Mouse (Mus musculus) hindbrain, embryonic 15.5 days (tissue): ENCODE results near the gene Eefsec. TPM values are rescaled to one million over a fixed set of nuclear protein-coding genes. Genes with fewer than 3 reads are reported as not detected.
A peak's percentile ranks its signal among the peaks of the same experiment; 100 is the strongest.

Source experiments
- ATAC-seq: fragments of 200-750 bp; cut with Nextera tagmentation; 2 replicates; pipeline ENCODE4 v1.8.0; 2017; ENCODE audit warnings: low read depth, moderate number of reproducible peaks, moderate TSS enrichment; ENCODE audit not compliant: low FRiP score
- H3K27ac ChIP-seq: fragments of 300-500 bp; sonication (generic); replicated peaks from 2 replicates; pipeline ENCODE4 v1.5.1; 2015; ENCODE audit warnings: mild to moderate bottlenecking, inconsistent platforms
- H3K27me3 ChIP-seq: fragments of 300-500 bp; sonication (generic); 2 replicates; pipeline ENCODE4 v1.6.1; 2015; ENCODE audit warnings: control low read depth, inconsistent platforms
- H3K36me3 ChIP-seq: fragments of 300-500 bp; sonication (generic); 2 replicates; pipeline ENCODE4 v1.6.1; 2015; ENCODE audit warnings: control low read depth, inconsistent platforms
- H3K4me1 ChIP-seq: fragments of 300-500 bp; sonication (generic); replicated peaks from 2 replicates; pipeline ENCODE4 v1.6.1; 2015; ENCODE audit warnings: control low read depth, inconsistent platforms
- H3K4me2 ChIP-seq: fragments of 300-500 bp; sonication (generic); 2 replicates; pipeline ENCODE4 v1.6.1; 2015; ENCODE audit warnings: moderate library complexity, mild to moderate bottlenecking, inconsistent platforms
- H3K4me3 ChIP-seq: fragments of 300-500 bp; sonication (generic); 2 replicates; pipeline ENCODE4 v1.5.1; 2015; ENCODE audit warnings: mild to moderate bottlenecking, inconsistent platforms
- H3K9ac ChIP-seq: fragments of 300-500 bp; sonication (generic); 2 replicates; pipeline ENCODE4 v1.6.1; 2015; ENCODE audit warnings: inconsistent platforms
- H3K9me3 ChIP-seq: fragments of 300-500 bp; sonication (generic); 2 replicates; pipeline ENCODE4 v1.6.1; 2016; ENCODE audit warnings: control low read depth, inconsistent platforms
- WGBS: fragments of 180-500 bp; shearing (Covaris S2); methylation state at CpG from one replicate; pipeline ENCODE4 v1.1.7; 2015; 5-methylcytosine and 5-hydroxymethylcytosine counted together
- polyA plus RNA-seq: library from polyadenylated mRNA; unstranded; fragments of >200 nt; fragmentation: Nextera tagmentation; extraction: Ambion mirVana; gene quantifications from 2 replicates; pipeline ENCODE4 v1.2.1, GENCODE M21; 2015

Eefsec gene
- polyA plus RNA-seq, 1 experiment from 2014 or later, result 26.6 TPM

DNA sequence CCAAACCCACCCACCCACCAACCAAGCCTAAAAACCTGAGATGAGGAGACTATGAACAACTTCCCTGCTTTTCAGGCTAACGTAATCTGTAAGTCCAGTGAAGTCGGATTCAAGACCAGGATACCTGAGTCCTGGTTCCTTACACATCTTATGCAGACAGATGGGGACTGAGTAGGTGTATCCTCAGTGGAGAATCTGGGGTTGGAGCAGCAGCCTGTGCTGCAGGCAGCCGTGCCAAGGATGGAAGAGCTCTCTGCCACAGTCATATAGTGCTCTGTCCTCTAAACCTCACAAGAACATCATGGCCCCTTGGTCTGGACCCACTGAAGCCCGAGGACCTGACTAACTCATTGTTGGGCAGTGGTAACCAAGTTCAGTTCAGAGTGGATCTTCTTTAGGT, 169.1 kb downstream of the Eefsec start:
- Histone ChIP-seq H3K9ac (no peak overlapping the region), H3K27me3 (no peaks in the 10 kb centered on the region), H3K4me2 (no peak overlapping the region), H3K9me3 (no peaks in the 10 kb centered on the region), H3K27ac (no peak overlapping the region), H3K4me1 (no peaks in the 10 kb centered on the region), H3K4me3 (no peak overlapping the region), H3K36me3 (no peaks in the 10 kb centered on the region)
- 94% methylated on average over 4 of the region's 4 CpGs for whole genome bisulfite sequencing
- no peak for ATAC-seq

DNA sequence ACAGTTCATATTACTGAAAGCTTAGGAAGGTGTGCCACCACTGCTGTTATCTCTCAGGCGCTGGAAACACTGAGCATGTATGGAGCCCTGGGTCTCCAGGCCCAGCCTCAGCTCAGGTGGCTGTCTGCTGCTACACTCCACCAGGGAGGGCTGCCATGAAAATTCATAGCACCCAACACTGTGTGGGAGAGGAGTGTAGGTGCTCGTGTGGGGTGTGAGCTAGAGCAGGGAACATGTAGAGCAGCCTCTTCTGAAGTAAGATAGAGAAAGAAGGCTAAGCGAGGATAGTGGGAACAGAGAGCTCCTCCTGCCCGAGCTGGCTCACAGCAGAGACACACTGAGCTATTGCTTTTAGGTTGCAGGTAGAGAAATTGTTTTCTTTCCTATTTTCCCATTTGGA, 170.1 kb downstream of the Eefsec start:
- Histone ChIP-seq H3K4me2 (no peak overlapping the region), H3K27ac (no peak overlapping the region), H3K27me3 (no peaks in the 10 kb centered on the region), H3K4me1 (no peaks in the 10 kb centered on the region), H3K4me3 (no peak overlapping the region), H3K36me3 (no peaks in the 10 kb centered on the region), H3K9me3 (no peaks in the 10 kb centered on the region), H3K9ac (no peak overlapping the region)
- ATAC-seq, result no peak
- 87% methylated on average over 4 of the region's 4 CpGs for WGBS

DNA sequence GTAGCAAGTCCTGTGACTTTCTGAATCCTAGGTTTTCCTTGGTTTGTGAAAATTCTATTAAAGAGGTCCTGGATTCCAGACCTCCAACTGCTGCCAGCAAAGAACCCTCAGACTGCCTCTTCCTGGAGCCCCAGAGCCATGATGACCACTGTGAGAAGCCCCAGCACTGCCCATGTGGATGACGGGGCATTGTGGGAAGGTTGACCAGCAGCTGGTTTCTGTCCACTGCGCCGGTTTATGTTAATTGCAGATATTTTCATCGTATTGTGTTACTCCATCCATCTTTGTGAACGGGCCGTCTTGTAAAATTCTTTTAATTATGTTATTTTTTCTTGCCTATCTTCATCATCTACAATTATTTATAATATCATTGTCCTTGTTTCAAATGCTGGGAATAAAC, 171.7 kb downstream of the Eefsec start:
- no peaks in the 10 kb centered on the region for H3K4me1 ChIP-seq
- H3K9me3 ChIP-seq, result no peaks in the 10 kb centered on the region
- H3K4me2 ChIP-seq, result no peak overlapping the region
- no peak overlapping the region for H3K4me3 ChIP-seq
- H3K27ac ChIP-seq, result no peak overlapping the region
- H3K27me3 ChIP-seq, result no peaks in the 10 kb centered on the region
- H3K36me3 ChIP-seq, result no peaks in the 10 kb centered on the region
- ATAC-seq, result no peak
- 95% methylated on average over 6 of the region's 6 CpGs for WGBS
- H3K9ac ChIP-seq, result no peak overlapping the region

DNA sequence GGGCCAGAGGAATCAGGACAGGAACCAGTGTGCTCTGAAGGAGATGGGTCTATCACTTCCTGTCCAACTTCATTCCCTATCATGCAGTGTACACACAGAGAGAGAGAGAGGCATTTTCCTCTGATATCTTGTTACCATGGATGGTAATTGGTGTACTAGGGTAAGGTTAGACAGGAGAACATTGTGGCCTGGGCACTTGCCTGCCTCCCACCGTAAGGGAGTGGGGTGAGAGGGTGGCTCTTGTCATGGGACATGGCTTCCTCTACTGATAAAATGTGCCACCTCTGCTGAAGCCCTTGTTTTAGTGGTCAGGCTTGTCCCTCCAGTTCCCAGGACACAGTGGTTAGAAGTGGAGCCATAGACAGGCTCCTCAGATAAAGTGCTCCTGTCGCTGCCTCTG, 178.4 kb downstream of the Eefsec start:
- 100% methylated on average over 2 of the region's 2 CpGs for WGBS
- no peak for ATAC-seq
- 0 out of 2 replicates have a peak, but pooled peaks cover under 1% of the 10 kb centered on the region for H3K4me1 ChIP-seq

DNA sequence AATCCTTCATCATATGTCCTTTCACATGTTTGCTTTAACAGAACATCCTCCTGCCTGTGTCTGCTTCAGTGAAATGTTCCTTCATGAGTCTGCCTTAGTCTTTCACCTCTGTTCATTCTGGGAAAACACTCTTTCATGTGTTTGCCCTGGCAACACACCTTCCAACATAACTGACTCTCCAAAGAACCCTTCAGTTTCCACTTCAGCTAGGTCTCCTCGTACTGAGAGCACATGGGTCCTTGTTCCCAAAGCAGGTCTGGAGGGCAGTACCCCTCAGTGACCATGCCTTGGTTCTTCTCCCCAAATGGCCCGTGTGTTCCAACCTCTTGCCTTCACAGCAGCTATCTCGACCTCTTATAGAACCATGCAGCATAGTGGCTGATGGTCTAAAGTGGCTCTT, 179.3 kb downstream of the Eefsec start:
- no peak overlapping the region for H3K4me2 ChIP-seq
- H3K9me3 ChIP-seq, result no peaks in the 10 kb centered on the region
- H3K4me3 ChIP-seq, result no peak overlapping the region
- peaks cover 8% of the 10 kb centered on the region; the same call in 1 of the 2 replicates for H3K4me1 ChIP-seq
- 90% methylated on average over 3 of the region's 3 CpGs for WGBS
- H3K36me3 ChIP-seq, result no peaks in the 10 kb centered on the region
- no peaks in the 10 kb centered on the region for H3K27me3 ChIP-seq
- no peak overlapping the region for H3K27ac ChIP-seq
- no peak for ATAC-seq
- no peak overlapping the region for H3K9ac ChIP-seq

More for the DNA sequence above, 178.4 kb downstream of the Eefsec start:
- H3K36me3 ChIP-seq, result no peaks in the 10 kb centered on the region
- no peak overlapping the region for H3K4me2 ChIP-seq
- no peak overlapping the region for H3K4me3 ChIP-seq
- no peaks in the 10 kb centered on the region for H3K9me3 ChIP-seq
- no peak overlapping the region for H3K9ac ChIP-seq
- H3K27me3 ChIP-seq, result no peaks in the 10 kb centered on the region
- H3K27ac ChIP-seq, result no peak overlapping the region

DNA sequence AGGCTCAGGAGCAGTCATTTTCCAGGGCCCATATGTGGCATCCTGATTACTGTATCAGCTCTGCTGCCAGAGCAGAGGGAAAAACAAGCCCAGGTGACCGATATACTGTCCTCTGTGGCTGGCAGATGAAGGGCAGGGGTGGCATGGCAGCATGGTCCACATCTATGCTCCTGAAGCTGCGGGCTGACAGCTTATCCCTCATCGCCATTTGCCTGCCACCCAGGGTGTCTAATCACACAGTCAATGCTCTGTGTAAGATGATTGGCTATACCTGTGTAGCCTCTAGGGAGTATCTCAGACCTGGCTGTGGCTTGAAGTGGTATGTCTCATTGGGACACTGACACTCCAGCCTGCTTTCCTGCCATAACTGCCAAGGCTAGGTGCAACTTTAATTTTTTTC, 180.3 kb downstream of the Eefsec start:
- 74% methylated on average over 3 of the region's 3 CpGs for WGBS
- Histone ChIP-seq H3K27ac (no peak overlapping the region), H3K4me3 (no peak overlapping the region), H3K4me2 (no peak overlapping the region), H3K9me3 (no peaks in the 10 kb centered on the region), H3K4me1 (peaks cover 8% of the 10 kb centered on the region; the same call in 1 of the 2 replicates), H3K36me3 (no peaks in the 10 kb centered on the region), H3K9ac (no peak overlapping the region), H3K27me3 (no peaks in the 10 kb centered on the region)
- no peak for ATAC-seq

DNA sequence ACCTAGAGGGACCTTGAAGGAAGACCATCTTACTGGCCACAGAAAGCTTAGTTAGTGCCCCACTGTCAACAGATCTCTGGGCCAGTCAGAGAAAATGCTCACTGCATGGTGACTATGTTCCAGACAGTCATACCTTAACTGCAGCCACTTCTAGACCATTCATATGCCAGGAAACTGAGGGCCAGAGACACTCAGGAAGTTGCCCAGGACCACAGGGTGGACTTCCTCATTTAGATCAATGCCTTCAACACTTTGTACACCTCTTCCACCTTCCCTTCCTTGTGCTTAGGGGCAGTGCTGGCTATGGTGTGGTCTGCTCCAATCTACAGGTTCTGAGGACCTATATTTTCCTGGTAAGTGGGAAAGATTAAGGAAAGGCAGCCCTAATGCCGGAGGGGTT, 181.0 kb downstream of the Eefsec start:
- H3K4me2 ChIP-seq, result no peak overlapping the region
- no peaks in the 10 kb centered on the region for H3K9me3 ChIP-seq
- ATAC-seq, result no peak

DNA sequence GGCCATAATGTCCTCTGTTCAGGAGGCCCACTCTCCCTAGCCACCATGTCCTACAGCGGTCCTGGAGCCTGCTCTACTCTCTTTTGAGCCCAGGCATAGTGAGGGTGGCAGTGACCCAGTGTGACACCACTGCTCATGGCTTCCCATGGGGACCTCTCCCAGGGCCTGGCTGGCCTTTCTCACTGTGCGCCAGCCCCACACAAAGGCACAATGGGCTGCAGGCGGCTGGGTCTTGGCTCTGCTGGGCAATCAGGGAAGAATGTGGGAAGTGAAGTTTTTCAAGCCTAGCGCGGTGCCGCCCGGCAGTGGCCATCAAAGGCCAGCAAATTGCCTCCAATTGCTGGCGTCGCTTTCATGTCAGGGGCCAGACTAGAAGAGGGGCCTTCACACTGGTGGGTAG, 184.2 kb downstream of the Eefsec start:
- Histone ChIP-seq H3K4me1 (peaks cover 8% of the 10 kb centered on the region; the same call in 1 of the 2 replicates), H3K9me3 (no peaks in the 10 kb centered on the region), H3K4me2 (no peak overlapping the region), H3K9ac (no peak overlapping the region), H3K27ac (no peak overlapping the region), H3K36me3 (no peaks in the 10 kb centered on the region), H3K4me3 (no peak overlapping the region), H3K27me3 (no peaks in the 10 kb centered on the region)
- 22% methylated on average over 9 of the region's 9 CpGs for WGBS
- ATAC-seq, result peak; percentile 71

More for the DNA sequence above, 181.0 kb downstream of the Eefsec start:
- H3K4me3 ChIP-seq, result no peak overlapping the region
- H3K36me3 ChIP-seq, result no peaks in the 10 kb centered on the region
- peaks cover 8% of the 10 kb centered on the region; the same call in 1 of the 2 replicates for H3K4me1 ChIP-seq
- no peaks in the 10 kb centered on the region for H3K27me3 ChIP-seq
- H3K27ac ChIP-seq, result no peak overlapping the region
- WGBS, result 94% methylated on average over 1 of the region's 1 CpGs
- no peak overlapping the region for H3K9ac ChIP-seq

DNA sequence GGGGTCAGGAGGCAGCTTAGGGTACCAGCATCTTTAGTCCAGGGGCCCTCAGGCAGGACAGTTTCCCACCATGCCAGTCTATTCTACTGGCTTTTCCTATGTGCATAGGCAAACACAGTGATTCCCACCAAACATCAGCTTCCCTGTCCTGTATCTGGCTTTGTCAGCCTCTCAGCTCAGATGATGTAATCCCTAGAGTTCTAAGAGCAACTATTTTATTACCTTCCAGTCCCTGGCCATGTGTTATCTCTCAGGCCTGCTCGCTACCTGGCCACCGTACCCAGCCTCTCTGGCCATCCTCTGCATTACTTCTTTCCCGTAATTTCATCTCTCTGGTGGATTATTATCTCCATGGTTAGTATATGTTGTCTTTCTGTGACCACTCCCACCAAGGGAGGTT, 185.7 kb downstream of the Eefsec start:
- 94% methylated on average over 3 of the region's 3 CpGs for WGBS
- H3K36me3 ChIP-seq, result no peaks in the 10 kb centered on the region
- no peak overlapping the region for H3K9ac ChIP-seq

DNA sequence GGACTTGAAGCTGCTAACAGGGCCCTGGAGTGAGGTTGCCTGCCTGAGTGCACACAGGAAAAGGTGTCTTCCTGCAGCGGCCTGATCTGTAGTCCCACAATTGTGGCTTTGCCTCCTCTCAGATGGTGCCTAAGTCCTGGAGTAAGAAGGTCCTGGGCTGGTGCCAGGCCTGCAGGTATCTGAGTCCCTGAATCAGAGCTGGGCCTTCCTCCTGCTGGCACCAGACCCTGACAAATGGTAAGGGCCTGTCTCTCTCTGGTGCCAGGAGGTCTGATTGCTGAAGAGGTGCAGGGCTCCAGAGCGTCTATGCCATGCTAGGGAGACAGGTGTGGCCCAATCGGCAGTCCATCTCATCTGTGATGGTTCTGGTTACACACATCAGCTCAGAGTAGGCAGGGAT, 186.7 kb downstream of the Eefsec start:
- H3K9ac ChIP-seq, result no peak overlapping the region
- H3K4me2 ChIP-seq, result no peak overlapping the region
- H3K9me3 ChIP-seq, result no peaks in the 10 kb centered on the region
- no peaks in the 10 kb centered on the region for H3K36me3 ChIP-seq
- ATAC-seq, result no peak
- no peaks in the 10 kb centered on the region for H3K27me3 ChIP-seq
- no peak overlapping the region for H3K4me3 ChIP-seq
- no peak overlapping the region for H3K27ac ChIP-seq
- peaks cover 8% of the 10 kb centered on the region; the same call in 1 of the 2 replicates for H3K4me1 ChIP-seq
- WGBS, result 95% methylated on average over 3 of the region's 3 CpGs

More for the DNA sequence above, 185.7 kb downstream of the Eefsec start:
- H3K27me3 ChIP-seq, result no peaks in the 10 kb centered on the region
- H3K27ac ChIP-seq, result no peak overlapping the region
- ATAC-seq, result no peak
- H3K4me2 ChIP-seq, result no peak overlapping the region
- H3K4me3 ChIP-seq, result no peak overlapping the region
- H3K4me1 ChIP-seq, result peaks cover 8% of the 10 kb centered on the region; the same call in 1 of the 2 replicates
- H3K9me3 ChIP-seq, result no peaks in the 10 kb centered on the region

DNA sequence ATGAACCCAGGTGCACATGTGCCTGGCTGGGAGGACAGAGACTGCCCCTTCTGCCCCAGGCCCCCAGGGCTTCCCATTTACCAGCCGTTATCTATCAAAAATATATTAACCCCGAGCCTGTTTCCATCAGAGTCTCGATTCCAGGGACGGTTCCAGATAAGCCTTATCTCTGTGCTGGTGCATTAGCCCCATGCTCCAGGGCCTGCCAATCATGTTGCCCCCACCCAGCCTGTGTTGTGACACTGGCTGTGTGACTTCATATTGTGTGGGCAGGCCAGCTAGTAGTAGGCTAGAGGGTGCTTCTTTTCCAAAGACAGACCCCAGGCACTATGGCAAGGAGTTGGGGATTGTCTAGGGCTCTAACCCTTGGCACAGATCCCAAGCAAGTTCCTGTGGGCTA, 190.9 kb downstream of the Eefsec start:
- whole genome bisulfite sequencing, result 68% methylated on average over 4 of the region's 4 CpGs
- no peak overlapping the region for H3K27ac ChIP-seq
- H3K9me3 ChIP-seq, result no peaks in the 10 kb centered on the region
- H3K4me3 ChIP-seq, result no peak overlapping the region
- no peak overlapping the region for H3K9ac ChIP-seq
- no peaks in the 10 kb centered on the region for H3K27me3 ChIP-seq
- no peak overlapping the region for H3K4me2 ChIP-seq
- H3K36me3 ChIP-seq, result no peaks in the 10 kb centered on the region
- no peak for ATAC-seq
- no peaks in the 10 kb centered on the region for H3K4me1 ChIP-seq

DNA sequence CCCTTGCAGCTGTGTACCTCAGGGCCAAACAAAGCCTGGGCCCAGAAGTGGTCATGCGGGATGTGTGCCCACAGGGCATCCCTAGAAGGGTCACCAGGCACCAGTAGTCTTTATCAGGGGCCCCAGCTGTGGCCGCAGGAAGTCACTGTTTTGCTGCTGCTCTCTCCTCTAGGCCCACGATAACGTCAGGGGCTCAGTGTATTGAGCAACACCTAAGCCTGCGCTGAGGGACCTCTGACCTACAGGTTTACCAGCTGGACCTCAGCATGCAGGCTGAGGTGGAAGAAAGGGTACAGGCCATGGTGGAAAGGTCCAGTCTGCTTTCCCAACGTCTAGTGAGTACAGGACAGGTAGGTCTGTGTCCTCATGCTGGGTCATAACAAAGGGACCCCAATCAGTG, 192.3 kb downstream of the Eefsec start:
- ATAC-seq, result no peak
- no peaks in the 10 kb centered on the region for H3K4me1 ChIP-seq
- H3K9me3 ChIP-seq, result no peaks in the 10 kb centered on the region
- no peaks in the 10 kb centered on the region for H3K27me3 ChIP-seq
- no peaks in the 10 kb centered on the region for H3K36me3 ChIP-seq
- H3K9ac ChIP-seq, result no peak overlapping the region
- no peak overlapping the region for H3K27ac ChIP-seq
- no peak overlapping the region for H3K4me3 ChIP-seq
- no peak overlapping the region for H3K4me2 ChIP-seq
- 74% methylated on average over 6 of the region's 6 CpGs for WGBS

DNA sequence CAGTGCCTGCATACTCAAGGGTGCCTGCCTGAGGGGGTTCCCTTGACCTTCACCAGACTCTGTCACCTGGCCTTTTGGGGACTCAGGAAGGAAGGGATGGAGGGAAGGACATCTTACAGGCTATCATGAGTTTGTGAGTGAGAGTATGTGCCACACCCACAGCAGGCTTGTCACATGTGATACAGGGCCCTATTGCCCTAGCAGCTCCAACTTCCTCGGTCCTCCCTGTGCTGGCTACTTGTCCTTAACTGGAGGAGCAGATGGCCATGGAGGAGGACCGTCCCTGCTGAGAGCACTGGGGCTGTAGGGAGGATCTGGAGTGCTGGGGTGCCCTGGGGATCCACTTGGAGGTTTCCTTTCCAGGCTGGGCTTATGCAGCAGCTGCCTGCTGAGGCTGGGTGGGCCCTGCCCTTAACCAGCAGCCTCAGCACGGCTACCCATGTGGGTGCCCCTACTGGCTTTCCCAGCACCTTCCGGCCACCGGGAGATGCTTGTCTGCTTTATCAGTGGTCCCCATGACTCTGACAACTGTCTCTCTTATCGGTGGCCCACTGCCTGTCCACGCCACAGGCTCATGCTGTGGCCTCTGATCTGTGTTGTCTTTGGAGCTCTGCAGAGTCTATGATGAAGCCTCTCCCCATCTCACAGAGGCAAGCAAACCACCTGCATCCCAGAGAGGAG, 194.4 kb downstream of the Eefsec start:
- no peak overlapping the region for H3K27ac ChIP-seq
- no peaks in the 10 kb centered on the region for H3K4me1 ChIP-seq
- H3K27me3 ChIP-seq, result no peaks in the 10 kb centered on the region
- no peaks in the 10 kb centered on the region for H3K9me3 ChIP-seq
- H3K4me3 ChIP-seq, result no peak overlapping the region
- no peak overlapping the region for H3K9ac ChIP-seq
- H3K4me2 ChIP-seq, result no peak overlapping the region
- ATAC-seq, result no peak
- no peaks in the 10 kb centered on the region for H3K36me3 ChIP-seq
- WGBS, result 86% methylated on average over 7 of the region's 7 CpGs
